Mouse (Mus musculus) G1E (cell line): ENCODE results near the gene Ndufs3.

Source experiments
- CTCF ChIP-seq: IDR thresholded peaks from 2 replicates; pipeline ENCODE4 v1.5.1; 2012; ENCODE audit warnings: low read depth, low read length, inconsistent platforms, mixed read lengths
- GATA1 ChIP-seq: IDR thresholded peaks from 2 replicates; pipeline ENCODE4 v1.6.1; 2012; ENCODE audit warnings: borderline replicate concordance, low read length, inconsistent platforms, mixed read lengths
- GATA2 ChIP-seq: IDR thresholded peaks from 2 replicates; pipeline ENCODE4 v1.6.1; 2012; ENCODE audit warnings: low read depth, low read length, inconsistent platforms, borderline replicate concordance
- POLR2AphosphoS5 ChIP-seq: IDR thresholded peaks from 2 replicates; pipeline ENCODE4 v1.6.1; 2012; ENCODE audit warnings: low read depth, low read length, inconsistent platforms; ENCODE audit not compliant: insufficient replicate concordance
- TAL1 ChIP-seq: conservative IDR thresholded peaks from 2 replicates; pipeline ENCODE4 v1.6.1; 2012; ENCODE audit warnings: low read depth, low read length, inconsistent platforms, mixed read lengths

DNA sequence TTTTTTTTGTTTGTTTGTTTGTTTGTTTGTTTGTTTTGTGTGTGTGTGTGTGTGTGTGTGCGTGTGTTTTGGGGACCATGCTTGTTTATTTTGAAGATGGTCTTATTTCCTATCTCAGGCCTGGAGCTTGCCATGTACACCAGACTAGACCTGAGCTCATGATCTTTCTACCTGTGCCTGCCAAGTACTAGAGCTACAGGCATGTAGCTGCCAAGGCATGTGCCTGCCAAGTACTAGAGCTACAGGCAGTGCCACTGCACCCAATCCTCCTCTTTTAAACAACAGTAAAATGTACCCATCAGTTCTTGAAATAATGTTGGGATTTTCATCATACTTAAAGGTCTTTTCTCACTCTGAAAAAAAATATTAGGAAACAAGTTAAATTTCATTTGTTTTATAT lies 30.6 kb downstream of the Ndufs3 start:
- TF ChIP-seq CTCF (no peak), POLR2AphosphoS5 (no peak), GATA1 (no peak), TAL1 (no peak), GATA2 (no peak)
